Mouse (Mus musculus) ES-E14 (cell line): ENCODE results near the gene Arpc5. TPM values are rescaled to one million over a fixed set of nuclear protein-coding genes. Genes with fewer than 3 reads are reported as not detected.

Experiments used
- DNase-seq: peaks from one replicate; pipeline ENCODE4 v3.0.0-alpha.2; 2013; ENCODE audit warnings: low read depth, low spot score
- H3K27ac ChIP-seq: 2 replicates; pipeline ENCODE4 v1.5.1; 2012; ENCODE audit warnings: low read depth, mild to moderate bottlenecking, low read length, moderate library complexity, mixed read lengths; ENCODE audit not compliant: poor library complexity, insufficient read depth, severe bottlenecking
- H3K36me3 ChIP-seq: 2 replicates; pipeline ENCODE4 v1.6.1; 2012; ENCODE audit warnings: mild to moderate bottlenecking, low read length, moderate library complexity, mixed read lengths; ENCODE audit not compliant: control insufficient read depth, poor library complexity, insufficient read depth, severe bottlenecking
- H3K4me1 ChIP-seq, 2 experiments: fragments of 150-350 bp in 1 of 2; sonication (generic) in 1 of 2; 2 replicates each; pipeline ENCODE4 v1.6.1; 2012; ENCODE audit warnings: low read length in 2 of 2, mild to moderate bottlenecking in 1 of 2, mixed read lengths in 1 of 2; ENCODE audit not compliant: control insufficient read depth in 2 of 2, insufficient read depth in 2 of 2, poor library complexity in 1 of 2
- H3K4me3 ChIP-seq, 2 experiments: fragments of 150-350 bp in 1 of 2; sonication (generic) in 1 of 2; 2 replicates each; pipeline ENCODE4 v1.5.1; 2012; ENCODE audit warnings: low read length in 2 of 2, low read depth in 1 of 2, mild to moderate bottlenecking in 1 of 2, mixed read lengths in 1 of 2; ENCODE audit not compliant: insufficient read depth in 1 of 2, poor library complexity in 1 of 2, severe bottlenecking in 1 of 2
- H3K9ac ChIP-seq: 2 replicates; pipeline ENCODE4 v1.6.1; 2012; ENCODE audit warnings: low read depth, mild to moderate bottlenecking, low read length, mixed read lengths; ENCODE audit not compliant: poor library complexity, insufficient read depth, severe bottlenecking
- H3K9me3 ChIP-seq: fragments of 150-350 bp; sonication (generic); 2 replicates; pipeline ENCODE4 v1.6.1; 2012; ENCODE audit warnings: low read depth, mild to moderate bottlenecking, low read length; ENCODE audit not compliant: control insufficient read depth, insufficient read depth
- CHD2 ChIP-seq: IDR thresholded peaks from 2 replicates; pipeline ENCODE4 v1.6.1; 2014; ENCODE audit warnings: mild to moderate bottlenecking, low read depth, low read length, inconsistent platforms
- HCFC1 ChIP-seq: IDR thresholded peaks from 2 replicates; pipeline ENCODE4 v1.6.1; 2012; ENCODE audit warnings: low read length, inconsistent platforms, borderline replicate concordance; ENCODE audit not compliant: insufficient read depth
- MAFK ChIP-seq: IDR thresholded peaks from 2 replicates; pipeline ENCODE4 v1.6.1; 2014; ENCODE audit warnings: mild to moderate bottlenecking, low read depth, low read length, inconsistent platforms; ENCODE audit not compliant: insufficient read depth
- ZC3H11A ChIP-seq: IDR thresholded peaks from 2 replicates; pipeline ENCODE4 v1.6.1; 2012; ENCODE audit warnings: low read depth, mild to moderate bottlenecking, inconsistent platforms, low read length, borderline replicate concordance
- ZNF384 ChIP-seq: IDR thresholded peaks from 2 replicates; pipeline ENCODE4 v1.6.1; 2012; ENCODE audit warnings: low read depth, low read length, inconsistent platforms
- in situ Hi-C, 2 experiments: fragments of 600-800 bp; cut with MboI; formaldehyde crosslinking; loops; one replicate each; pipeline ENCODE4 v1.15.1; 2025; ENCODE audit warnings: low sequenced_read_pairs in 2 of 2, inconsistent platforms in 1 of 2; ENCODE audit not compliant: unreplicated experiment in 2 of 2
- total RNA-seq: library from RNA; depleted of rRNA; stranded (reverse); fragments of 300-350 nt; gene quantifications from 2 replicates; pipeline ENCODE4 v1.2.3, GENCODE M21; 2012

Arpc5 gene
- total RNA-seq, 1 experiment = 95.0 TPM

GRCm38 (mm10) chr1:152807619-152808391 lies 41.5 kb downstream of the Arpc5 start:
- Histone ChIP-seq H3K36me3 (no peaks in the 10 kb centered on the region), H3K4me3 (no peak overlapping the region), H3K4me1 (peaks cover 5 to 12% of the 10 kb centered on the region in 2 experiments; a peak in 2 of 4 replicates), H3K9me3 (no peaks in the 10 kb centered on the region), H3K27ac (no peak overlapping the region), H3K9ac (no peak overlapping the region)
- TF ChIP-seq ZNF384 = no peak
- TF ChIP-seq HCFC1 = no peak
- no peak for TF ChIP-seq CHD2
- TF ChIP-seq MAFK = no peak
- no peak for TF ChIP-seq ZC3H11A
- in situ Hi-C loops = no loop called here
- no peak for DNase-seq

- TF ChIP-seq ZC3H11A (no peak), HCFC1 (no peak), CHD2 (no peak), ZNF384 (no peak), MAFK (no peak)
- in situ Hi-C loops = no loop called here
- Histone ChIP-seq H3K4me1 (peaks cover 5 to 12% of the 10 kb centered on the region in 2 experiments; a peak in 2 of 4 replicates), H3K4me3 (no peak overlapping the region), H3K36me3 (no peaks in the 10 kb centered on the region), H3K9me3 (no peaks in the 10 kb centered on the region), H3K9ac (no peak overlapping the region), H3K27ac (no peak overlapping the region)
- no peak for DNase-seq
These were observed 42.0 kb downstream of the Arpc5 start for GRCm38 (mm10) chr1:152808392-152808680.

GRCm38 (mm10) chr1:152809541-152810252 lies 43.4 kb downstream of the Arpc5 start:
- no peak overlapping the region for H3K9ac ChIP-seq
- DNase-seq = no peak
- peaks cover 6 to 15% of the 10 kb centered on the region in 2 experiments; a peak in 2 of 4 replicates for H3K4me1 ChIP-seq
- H3K9me3 ChIP-seq = no peaks in the 10 kb centered on the region
- no peak overlapping the region for H3K4me3 ChIP-seq
- no peaks in the 10 kb centered on the region for H3K36me3 ChIP-seq
- H3K27ac ChIP-seq = no peak overlapping the region
- in situ Hi-C loops = no loop called here
- TF ChIP-seq CHD2 (no peak), ZNF384 (no peak), MAFK (no peak), ZC3H11A (no peak), HCFC1 (no peak)

GRCm38 (mm10) chr1:152810533-152811439 lies 44.4 kb downstream of the Arpc5 start:
- peaks cover 9 to 17% of the 10 kb centered on the region in 2 experiments; a peak in 3 of 4 replicates for H3K4me1 ChIP-seq
- H3K27ac ChIP-seq = no peak overlapping the region
- in situ Hi-C loops = no loop called here
- no peaks in the 10 kb centered on the region for H3K9me3 ChIP-seq
- H3K9ac ChIP-seq = no peak overlapping the region
- H3K36me3 ChIP-seq = no peaks in the 10 kb centered on the region
- TF ChIP-seq CHD2 = no peak
- no peak for TF ChIP-seq ZC3H11A
- TF ChIP-seq ZNF384 = no peak
- no peak for TF ChIP-seq MAFK
- no peak for TF ChIP-seq HCFC1
- no peak for DNase-seq
- no peak overlapping the region for H3K4me3 ChIP-seq
